Mouse (Mus musculus): ENCODE measurements at regions not wholly inside any gene's neighbourhood (a gene's known extent, or its start where the extent isn't known, plus 50 kb on each side); places are given as distances from the start of the nearest gene placed in this dataset.

DNA sequence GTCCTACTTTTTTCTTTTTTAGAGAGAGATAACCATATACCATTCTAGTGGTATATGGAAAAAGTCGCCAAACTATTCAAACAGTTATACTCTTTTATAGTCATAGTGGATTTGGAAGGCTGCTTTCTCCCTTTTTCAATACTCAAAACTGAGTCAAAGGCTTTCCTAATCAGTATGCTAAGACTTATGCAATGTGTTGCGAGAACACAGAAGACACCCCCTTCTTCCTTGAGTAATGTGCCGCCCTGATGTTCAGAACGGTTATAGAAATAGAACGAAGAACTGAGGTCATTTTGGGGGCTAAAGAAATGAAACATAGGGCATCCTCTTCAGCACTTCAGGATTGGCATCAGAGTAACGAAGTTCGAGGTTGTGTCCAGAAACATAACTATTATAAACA is 192.7 kb downstream of the Gm11146 start:
- TF ChIP-seq POLR2A (IDR thresholded peaks at IDR 0.05; ENCODE audit: low read depth, low read length) = no peak
- no peak for TF ChIP-seq CTCF (conservative IDR thresholded peaks at IDR 0.05; ENCODE audit: insufficient read depth, insufficient read length, low read depth, low read length)

All from kidney, adult 2 months (tissue).